Mouse (Mus musculus) brown adipose tissue, adult 24 weeks (tissue): ENCODE measurements around the gene Clns1a. TPM values are rescaled to one million over a fixed set of nuclear protein-coding genes. Genes with fewer than 3 reads are reported as not detected.

ENCODE experiments used
- H3K27ac ChIP-seq: fragments of 200-500 bp; replicated peaks from 2 replicates; pipeline ENCODE4 v1.5.1; 2012; ENCODE audit warnings: low read depth, mild to moderate bottlenecking, low read length
- H3K4me1 ChIP-seq: fragments of 200-500 bp; 2 replicates; pipeline ENCODE4 v1.6.1; 2012; ENCODE audit warnings: low read length, mixed read lengths; ENCODE audit not compliant: control insufficient read depth, insufficient read depth, insufficient read length
- H3K4me3 ChIP-seq: fragments of 200-500 bp; 2 replicates; pipeline ENCODE4 v1.5.1; 2012; ENCODE audit warnings: low read depth, mild to moderate bottlenecking, low read length, moderate library complexity; ENCODE audit not compliant: insufficient read depth
- polyA plus RNA-seq: library from polyadenylated mRNA; stranded (reverse); fragments of >200 nt; gene quantifications from 2 replicates; pipeline ENCODE4 v1.2.4, GENCODE M21; 2012; ENCODE audit not compliant: missing spikeins, insufficient read depth, insufficient read length

Gene Clns1a
- polyA plus RNA-seq, 1 experiment, result 35.8 TPM

GRCm38 (mm10) chr7:97740948-97741347 lies 44.5 kb downstream of the Clns1a start:
- H3K4me1 ChIP-seq, result peaks cover 9% of the 10 kb centered on the region
- no peak overlapping the region for H3K4me3 ChIP-seq
- 0 out of 2 replicates have a peak overlapping the region, but pooled peaks have one; percentile 2 for H3K27ac ChIP-seq

- no peak overlapping the region for H3K27ac ChIP-seq
- no peak overlapping the region for H3K4me3 ChIP-seq
- H3K4me1 ChIP-seq, result peaks cover 8% of the 10 kb centered on the region
These were observed 45.4 kb downstream of the Clns1a start for GRCm38 (mm10) chr7:97741756-97742291.

GRCm38 (mm10) chr7:97745299-97745698 lies 48.9 kb downstream of the Clns1a start:
- Histone ChIP-seq H3K4me3 (no peak overlapping the region), H3K4me1 (peaks cover 4% of the 10 kb centered on the region; the same call in 1 of the 2 replicates), H3K27ac (no peak overlapping the region)

- no peak overlapping the region for H3K4me3 ChIP-seq
- no peak overlapping the region for H3K27ac ChIP-seq
- no peaks in the 10 kb centered on the region for H3K4me1 ChIP-seq
These were observed 50.8 kb downstream of the Clns1a start for GRCm38 (mm10) chr7:97747176-97747707.

GRCm38 (mm10) chr7:97747787-97748497 lies 51.5 kb downstream of the Clns1a start:
- H3K4me1 ChIP-seq, result no peaks in the 10 kb centered on the region
- peak overlapping the region; percentile 85 for H3K27ac ChIP-seq
- peak overlapping the region; percentile 58 for H3K4me3 ChIP-seq

GRCm38 (mm10) chr7:97748527-97749206 lies 52.2 kb downstream of the Clns1a start:
- H3K27ac ChIP-seq, result peak overlapping the region; percentile 90

GRCm38 (mm10) chr7:97749207-97750190 lies 53.1 kb downstream of the Clns1a start:
- Histone ChIP-seq H3K4me3 (peak overlapping the region; percentile 64), H3K4me1 (no peaks in the 10 kb centered on the region), H3K27ac (peak overlapping the region; percentile 90)

More at GRCm38 (mm10) chr7:97748527-97749206, 52.2 kb downstream of the Clns1a start:
- Histone ChIP-seq H3K4me1 (no peaks in the 10 kb centered on the region), H3K4me3 (peak overlapping the region; percentile 64)

GRCm38 (mm10) chr7:97756967-97757881 lies 60.8 kb downstream of the Clns1a start:
- Histone ChIP-seq H3K4me1 (no peaks in the 10 kb centered on the region), H3K4me3 (no peak overlapping the region), H3K27ac (no peak overlapping the region)

- Histone ChIP-seq H3K4me3 (no peak overlapping the region), H3K4me1 (no peaks in the 10 kb centered on the region), H3K27ac (no peak overlapping the region)
These were observed 68.2 kb downstream of the Clns1a start for GRCm38 (mm10) chr7:97764591-97764990.

- Histone ChIP-seq H3K27ac (no peak overlapping the region), H3K4me3 (no peak overlapping the region), H3K4me1 (no peaks in the 10 kb centered on the region)
These were observed 68.9 kb downstream of the Clns1a start for GRCm38 (mm10) chr7:97765181-97765962.

- no peaks in the 10 kb centered on the region for H3K4me1 ChIP-seq
- no peak overlapping the region for H3K4me3 ChIP-seq
- no peak overlapping the region for H3K27ac ChIP-seq
These were observed 69.5 kb downstream of the Clns1a start for GRCm38 (mm10) chr7:97765963-97766347.

GRCm38 (mm10) chr7:97766406-97767166 lies 70.2 kb downstream of the Clns1a start:
- Histone ChIP-seq H3K27ac (no peak overlapping the region), H3K4me1 (no peaks in the 10 kb centered on the region), H3K4me3 (no peak overlapping the region)

- Histone ChIP-seq H3K4me3 (no peak overlapping the region), H3K27ac (no peak overlapping the region), H3K4me1 (no peaks in the 10 kb centered on the region)
These were observed 71.4 kb downstream of the Clns1a start for GRCm38 (mm10) chr7:97767841-97768240.
